ENCODE assay signal across 10 mouse cellular contexts in the genomic region with DNA sequence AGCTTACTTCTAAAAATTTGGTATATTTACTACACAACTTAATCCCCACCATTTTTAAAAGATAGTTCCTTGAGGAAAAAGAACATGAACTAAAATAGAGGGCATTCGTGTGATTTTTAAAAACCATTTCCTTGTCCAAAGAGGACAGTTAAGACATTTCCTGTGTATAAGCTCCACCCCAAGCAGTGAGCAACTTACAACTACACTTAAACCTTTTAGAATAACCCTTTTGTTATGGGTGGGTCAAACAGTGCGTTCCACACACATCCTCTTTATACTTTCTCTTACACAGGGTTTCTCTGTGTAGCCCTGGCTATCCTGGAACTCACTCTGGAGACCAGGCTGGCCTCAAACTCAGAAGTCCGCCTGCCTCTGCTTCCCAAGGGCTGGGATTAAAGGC.
DNase-seq lines count a peak whose midpoint lies in the region; ATAC-seq and TF ChIP-seq lines count a peak whose summit lies in the region.
"Had no signal": no experiment of that assay in that cellular context is flagged by ENCODE, and none has a peak within 500 bp of the region (broad histone marks: within the 10 kb centered on the region; RNA-seq: fewer than 3 reads in every experiment).

No protein-coding gene starts in this region.

- no peak for TF ChIP-seq CTCF in ES-Bruce4 (IDR thresholded peaks at IDR 0.05; ENCODE audit: low read depth, low read length)

- no peak overlapping the region for H3K27ac ChIP-seq in kidney, embryonic 14.5 days (ENCODE audit: low read depth, low read length)
- 0 out of 2 replicates have a peak overlapping the region, but pooled peaks have one; percentile 28 for H3K27ac ChIP-seq in ES-Bruce4 (ENCODE audit: insufficient read depth, low read length)
- no peak overlapping the region; the same call in 1 of the 2 replicates for H3K27ac ChIP-seq in embryonic facial prominence, embryonic 14.5 days (replicated peaks; ENCODE audit: low read depth, low read length)
- H3K27ac ChIP-seq in midbrain, embryonic 14.5 days (replicated peaks; ENCODE audit: low read depth, low read length): no peak overlapping the region
- H3K27ac ChIP-seq: neural tube, embryonic 13.5 days had no signal

- no peaks in the 10 kb centered on the region for H3K36me3 ChIP-seq in kidney, embryonic 14.5 days (ENCODE audit: control insufficient read depth, insufficient read depth, low read length)
- H3K36me3 ChIP-seq in ES-Bruce4 (ENCODE audit: control insufficient read depth, insufficient read depth, low read length, poor library complexity, severe bottlenecking): no peaks in the 10 kb centered on the region
- no peaks in the 10 kb centered on the region for H3K36me3 ChIP-seq in embryonic facial prominence, embryonic 14.5 days (ENCODE audit: control insufficient read depth, insufficient read depth, low read length)
- H3K36me3 ChIP-seq in megakaryocyte, embryonic 14.5 days (replicated peaks; ENCODE audit: low read length): peaks cover 14% of the 10 kb centered on the region
- no peaks in the 10 kb centered on the region for H3K36me3 ChIP-seq in midbrain, embryonic 14.5 days (ENCODE audit: control insufficient read depth, insufficient read depth, low read length)
- H3K36me3 ChIP-seq: neural tube, embryonic 13.5 days had no signal

- H3K4me2 ChIP-seq in kidney, embryonic 14.5 days (replicated peaks; ENCODE audit: low read depth, low read length): peak overlapping the region; percentile 54
- peak overlapping the region; percentile 15; the same call in 1 of the 2 replicates for H3K4me2 ChIP-seq in embryonic facial prominence, embryonic 14.5 days (ENCODE audit: low read depth, low read length)
- no peak overlapping the region for H3K4me2 ChIP-seq in midbrain, embryonic 14.5 days (ENCODE audit: low read length)
- H3K4me2 ChIP-seq: neural tube, embryonic 13.5 days had no signal

- TF ChIP-seq POLR2A in ES-Bruce4 (IDR thresholded peaks at IDR 0.05; ENCODE audit: insufficient read depth, low read length): no peak

- peaks cover 38% of the 10 kb centered on the region for H3K4me1 ChIP-seq in kidney, embryonic 14.5 days (ENCODE audit: control insufficient read depth, insufficient read depth, low read length)
- H3K4me1 ChIP-seq in ES-Bruce4 (ENCODE audit: control insufficient read depth, insufficient read depth, low read length): peaks cover 2% of the 10 kb centered on the region
- H3K4me1 ChIP-seq in embryonic facial prominence, embryonic 14.5 days (ENCODE audit: control insufficient read depth, insufficient read depth, low read length): peaks cover 4% of the 10 kb centered on the region; the same call in 1 of the 2 replicates
- peaks cover 50% of the 10 kb centered on the region for H3K4me1 ChIP-seq in megakaryocyte, embryonic 14.5 days
- H3K4me1 ChIP-seq in midbrain, embryonic 14.5 days (ENCODE audit: control insufficient read depth, insufficient read depth, low read length): peaks cover 10% of the 10 kb centered on the region

- H3K27me3 ChIP-seq in kidney, embryonic 14.5 days (ENCODE audit: control insufficient read depth, insufficient read depth, low read length): no peaks in the 10 kb centered on the region
- H3K27me3 ChIP-seq in ES-Bruce4 (ENCODE audit: control insufficient read depth, insufficient read depth, low read length, poor library complexity, severe bottlenecking): no peaks in the 10 kb centered on the region
- no peaks in the 10 kb centered on the region for H3K27me3 ChIP-seq in embryonic facial prominence, embryonic 14.5 days (replicated peaks; ENCODE audit: control insufficient read depth, insufficient read depth, low read length)
- no peaks in the 10 kb centered on the region for H3K27me3 ChIP-seq in megakaryocyte, embryonic 14.5 days (replicated peaks)
- no peaks in the 10 kb centered on the region for H3K27me3 ChIP-seq in midbrain, embryonic 14.5 days (ENCODE audit: control insufficient read depth, insufficient read depth, low read length)
- H3K27me3 ChIP-seq: neural tube, embryonic 13.5 days had no signal

- DNase-seq in kidney, postnatal 4 days: no peak
- no peak for DNase-seq in embryonic facial prominence, embryonic 14.5 days (ENCODE audit: low spot score)
- no peak for DNase-seq in adrenal gland, postnatal 4 days (ENCODE audit: low spot score in 2 of 2)
- DNase-seq in midbrain, embryonic 14.5 days: no peak
- no peak for DNase-seq in ovary, postnatal 10 days (ENCODE audit: low spot score)
- DNase-seq: gastrocnemius, postnatal 14 days had no signal

- no peak for ATAC-seq in kidney, embryonic 14.5 days (ENCODE audit: low FRiP score, low TSS enrichment)
- no peak for ATAC-seq in embryonic facial prominence, embryonic 14.5 days (ENCODE audit: low read depth)
- no peak for ATAC-seq in midbrain, embryonic 14.5 days (ENCODE audit: low FRiP score, low TSS enrichment)

- H3K9ac ChIP-seq in kidney, embryonic 14.5 days (ENCODE audit: low read depth, low read length): no peak overlapping the region
- H3K9ac ChIP-seq in ES-Bruce4 (ENCODE audit: low read depth, poor library complexity, severe bottlenecking): peak overlapping the region; percentile 49
- no peak overlapping the region for H3K9ac ChIP-seq in embryonic facial prominence, embryonic 14.5 days (ENCODE audit: low read depth, low read length)
- H3K9ac ChIP-seq in midbrain, embryonic 14.5 days (replicated peaks; ENCODE audit: low read length): no peak overlapping the region
- H3K9ac ChIP-seq: neural tube, embryonic 13.5 days had no signal

- TF ChIP-seq EP300 in ES-Bruce4 (IDR thresholded peaks at IDR 0.05; ENCODE audit: insufficient read depth, low read depth, low read length): no peak

- 63% methylated on average over 3 of the region's 3 CpGs for WGBS in kidney, embryonic 14.5 days
- 69% methylated on average over 3 of the region's 3 CpGs for WGBS in embryonic facial prominence, embryonic 14.5 days
- 86% methylated on average over 3 of the region's 3 CpGs for WGBS in midbrain, embryonic 14.5 days

- no peaks in the 10 kb centered on the region for H3K9me3 ChIP-seq in kidney, embryonic 14.5 days (ENCODE audit: control insufficient read depth, low read length)
- H3K9me3 ChIP-seq in ES-Bruce4 (replicated peaks; ENCODE audit: control insufficient read depth, insufficient read depth, low read length, poor library complexity, severe bottlenecking): no peaks in the 10 kb centered on the region
- no peaks in the 10 kb centered on the region for H3K9me3 ChIP-seq in embryonic facial prominence, embryonic 14.5 days (ENCODE audit: control insufficient read depth, low read length)
- no peaks in the 10 kb centered on the region for H3K9me3 ChIP-seq in megakaryocyte, embryonic 14.5 days
- H3K9me3 ChIP-seq in midbrain, embryonic 14.5 days (ENCODE audit: control insufficient read depth, low read length): no peaks in the 10 kb centered on the region
- H3K9me3 ChIP-seq: neural tube, embryonic 13.5 days had no signal

- peak overlapping the region; percentile 43; the same call in 1 of the 2 replicates for H3K4me3 ChIP-seq in kidney, embryonic 14.5 days (ENCODE audit: low read length)
- H3K4me3 ChIP-seq in ES-Bruce4 (ENCODE audit: low read depth, low read length): no peak overlapping the region
- H3K4me3 ChIP-seq in embryonic facial prominence, embryonic 14.5 days (ENCODE audit: low read depth, low read length): no peak overlapping the region
- peak overlapping the region; percentile 93 for H3K4me3 ChIP-seq in megakaryocyte, embryonic 14.5 days (replicated peaks)
- no peak overlapping the region for H3K4me3 ChIP-seq in midbrain, embryonic 14.5 days (replicated peaks; ENCODE audit: low read depth, low read length)
- H3K4me3 ChIP-seq: neural tube, embryonic 13.5 days had no signal

Comparison
In these comparisons a context has a peak if more than half of its experiments do, and no peak if none do; other contexts are left out.
1. H3K4me3 ChIP-seq: peak in kidney, embryonic 14.5 days (single experiment) and megakaryocyte, embryonic 14.5 days (single experiment); none in ES-Bruce4 (single experiment), embryonic facial prominence, embryonic 14.5 days (single experiment) and midbrain, embryonic 14.5 days (single experiment).